Mouse (Mus musculus) CH12.LX (cell line): ENCODE measurements around the gene Gm5737.

Source experiments
- EP300 ChIP-seq: IDR thresholded peaks from 2 replicates; pipeline ENCODE4 v1.6.1; 2011; ENCODE audit warnings: low read length, improper control_type of control experiment
- ETS1 ChIP-seq: conservative IDR thresholded peaks from 2 replicates; pipeline ENCODE4 v1.6.1; 2012; ENCODE audit warnings: low read depth, mild to moderate bottlenecking, inconsistent platforms, low read length, improper control_type of control experiment, moderate library complexity
- KAT2A ChIP-seq: IDR thresholded peaks from 2 replicates; pipeline ENCODE4 v1.6.1; 2012; ENCODE audit warnings: low read length, improper control_type of control experiment, inconsistent platforms; ENCODE audit not compliant: insufficient replicate concordance
- MAX ChIP-seq: IDR thresholded peaks from 2 replicates; pipeline ENCODE4 v1.6.1; 2011; ENCODE audit warnings: low read length, improper control_type of control experiment
- MAZ ChIP-seq: IDR thresholded peaks from 2 replicates; pipeline ENCODE4 v1.6.1; 2012; ENCODE audit warnings: low read depth, mild to moderate bottlenecking, inconsistent platforms, low read length, improper control_type of control experiment, moderate library complexity
- RCOR1 ChIP-seq: conservative IDR thresholded peaks from 2 replicates; pipeline ENCODE4 v1.6.1; 2012; ENCODE audit warnings: low read depth, mild to moderate bottlenecking, inconsistent platforms, low read length, improper control_type of control experiment
- TCF12 ChIP-seq: IDR thresholded peaks from 2 replicates; pipeline ENCODE4 v1.6.1; 2014; ENCODE audit warnings: low read depth, mild to moderate bottlenecking, inconsistent platforms, low read length, improper control_type of control experiment

GRCm38 (mm10) chr7:120880770-120881169, 68.6 kb downstream of the Gm5737 start:
- TF ChIP-seq ETS1 (no peak), EP300 (no peak), TCF12 (no peak), MAX (no peak), KAT2A (no peak), RCOR1 (no peak), MAZ (no peak)
